Mouse (Mus musculus): ENCODE data around the gene Slc17a5. TPM values are rescaled to one million over a fixed set of nuclear protein-coding genes. Genes with fewer than 3 reads are reported as not detected.
A peak's percentile ranks its signal among the peaks of the same experiment; 100 is the strongest.
"Not testable (repeated sequence)": the region's sequence is repeated elsewhere in the genome, so short reads cannot be mapped to it uniquely, and the experiment has no call there.

The Slc17a5 gene
- polyA plus RNA-seq, 1 experiment from 2014 or later, result 19.7 TPM

DNA sequence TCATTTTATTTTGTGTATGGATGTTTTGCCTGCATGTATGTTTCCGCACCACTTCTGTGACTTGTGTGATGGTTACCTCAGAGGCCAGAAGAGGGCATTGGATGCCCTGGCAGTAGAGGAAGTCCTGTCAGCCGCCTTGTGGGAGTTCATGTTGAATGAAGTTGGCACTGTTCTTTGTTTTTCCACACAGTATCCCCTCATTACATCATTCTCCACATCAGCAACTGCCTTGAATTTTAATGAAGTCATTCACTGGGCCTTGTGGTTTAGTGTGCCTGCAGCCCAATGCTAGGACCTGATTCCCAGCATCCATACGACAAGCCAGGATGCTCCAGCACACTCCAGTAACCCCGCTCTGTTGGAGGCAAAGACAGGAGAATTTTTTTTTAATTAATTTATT is 86.6 kb downstream of the Slc17a5 start:
- Histone ChIP-seq H3K4me3 (replicated peaks) (no peak overlapping the region), H3K27me3 (no peaks in the 10 kb centered on the region), H3K9me3 (replicated peaks) (no peaks in the 10 kb centered on the region), H3K27ac (replicated peaks) (no peak overlapping the region), H3K9ac (no peak overlapping the region), H3K36me3 (no peaks in the 10 kb centered on the region), H3K4me1 (peaks cover 15% of the 10 kb centered on the region), H3K4me2 (replicated peaks) (no peak overlapping the region)
- 85% methylated on average over 4 of the region's 4 CpGs for WGBS
- no peak for ATAC-seq (ENCODE audit: insufficient number of reproducible peaks, low FRiP score, low TSS enrichment, low read depth)

DNA sequence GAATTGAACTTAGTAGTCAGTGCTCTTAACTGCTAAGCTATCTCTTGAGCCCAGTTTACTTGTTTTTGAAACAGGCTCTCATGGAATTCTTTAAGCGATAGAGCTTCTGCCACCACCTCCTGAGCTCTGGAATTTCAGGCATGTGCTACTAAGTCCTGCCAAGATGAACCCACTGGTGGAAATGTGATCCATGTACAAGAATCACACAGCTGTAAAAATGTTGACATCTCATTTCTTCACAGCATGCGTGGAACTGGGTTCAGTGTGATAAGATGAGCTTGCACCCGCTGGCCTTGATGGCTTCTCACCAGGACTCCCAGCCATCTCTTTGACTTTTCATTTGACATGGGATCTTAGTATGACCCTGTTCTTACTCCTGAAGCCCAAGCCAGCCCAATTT is 87.5 kb downstream of the Slc17a5 start:
- no peak for ATAC-seq (ENCODE audit: insufficient number of reproducible peaks, low FRiP score, low TSS enrichment, low read depth)
- WGBS, result 50% methylated on average over 3 of the region's 3 CpGs

DNA sequence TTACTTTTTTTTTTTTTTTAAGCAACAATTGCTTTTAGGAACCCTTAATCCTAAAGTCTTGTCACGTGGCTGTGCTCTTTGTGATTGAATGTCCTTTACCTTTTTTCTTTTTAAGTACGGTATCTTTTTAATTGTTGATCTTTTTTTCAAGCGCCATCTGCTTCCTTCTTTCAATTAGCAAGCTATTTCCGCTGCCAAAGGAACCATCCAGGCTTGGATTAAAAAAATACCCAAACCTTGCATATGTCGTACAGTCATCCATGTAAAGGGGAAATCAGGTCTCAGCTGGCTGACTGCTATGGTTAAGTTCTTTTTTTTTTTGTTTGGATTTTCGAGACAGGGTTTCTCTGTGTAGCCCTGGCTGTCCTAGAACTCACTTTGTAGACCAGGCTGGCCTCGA is 94.7 kb downstream of the Slc17a5 start:
- no peaks in the 10 kb centered on the region; the same call in 1 of the 2 replicates for H3K4me1 ChIP-seq
- WGBS, result 82% methylated on average over 7 of the region's 7 CpGs
- H3K4me2 ChIP-seq (replicated peaks), result no peak overlapping the region
- H3K27me3 ChIP-seq, result no peaks in the 10 kb centered on the region
- no peak overlapping the region for H3K4me3 ChIP-seq (replicated peaks)
- H3K36me3 ChIP-seq, result no peaks in the 10 kb centered on the region
- no peaks in the 10 kb centered on the region for H3K9me3 ChIP-seq (replicated peaks)
- ATAC-seq (ENCODE audit: insufficient number of reproducible peaks, low FRiP score, low TSS enrichment, low read depth), result no peak
- no peak overlapping the region for H3K9ac ChIP-seq
- no peak overlapping the region for H3K27ac ChIP-seq (replicated peaks)

More for the DNA sequence above, 87.5 kb downstream of the Slc17a5 start:
- H3K27ac ChIP-seq (replicated peaks), result no peak overlapping the region
- no peak overlapping the region for H3K9ac ChIP-seq
- H3K36me3 ChIP-seq, result no peaks in the 10 kb centered on the region
- no peak overlapping the region for H3K4me3 ChIP-seq (replicated peaks)
- peaks cover 15% of the 10 kb centered on the region for H3K4me1 ChIP-seq
- no peak overlapping the region for H3K4me2 ChIP-seq (replicated peaks)
- H3K9me3 ChIP-seq (replicated peaks), result no peaks in the 10 kb centered on the region
- no peaks in the 10 kb centered on the region for H3K27me3 ChIP-seq

DNA sequence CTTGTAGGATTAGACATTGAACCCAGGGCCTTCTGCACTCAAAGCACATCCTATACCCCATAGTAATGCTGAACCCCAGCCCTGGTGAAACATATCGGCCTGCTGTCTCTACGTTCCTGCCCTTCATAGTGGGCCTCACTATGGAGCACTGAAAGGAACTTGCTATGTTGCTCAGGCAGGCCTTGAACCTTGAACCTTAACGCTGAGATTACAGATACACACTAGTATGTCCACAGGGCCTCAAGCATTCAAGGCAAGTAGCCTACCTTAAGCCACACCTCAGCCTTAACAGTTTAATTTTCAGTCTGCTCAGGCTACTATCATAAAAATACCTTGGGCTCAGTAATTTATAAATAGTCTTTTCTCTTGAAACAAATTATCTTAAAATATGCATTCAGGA is 95.6 kb downstream of the Slc17a5 start:
- no peak for ATAC-seq (ENCODE audit: insufficient number of reproducible peaks, low FRiP score, low TSS enrichment, low read depth)
- 95% methylated on average over 3 of the region's 3 CpGs for WGBS
- Histone ChIP-seq H3K9ac (no peak overlapping the region), H3K27me3 (no peaks in the 10 kb centered on the region), H3K9me3 (replicated peaks) (no peaks in the 10 kb centered on the region), H3K4me2 (replicated peaks) (no peak overlapping the region), H3K36me3 (no peaks in the 10 kb centered on the region), H3K27ac (replicated peaks) (no peak overlapping the region), H3K4me3 (replicated peaks) (no peak overlapping the region), H3K4me1 (no peaks in the 10 kb centered on the region; the same call in 1 of the 2 replicates)

DNA sequence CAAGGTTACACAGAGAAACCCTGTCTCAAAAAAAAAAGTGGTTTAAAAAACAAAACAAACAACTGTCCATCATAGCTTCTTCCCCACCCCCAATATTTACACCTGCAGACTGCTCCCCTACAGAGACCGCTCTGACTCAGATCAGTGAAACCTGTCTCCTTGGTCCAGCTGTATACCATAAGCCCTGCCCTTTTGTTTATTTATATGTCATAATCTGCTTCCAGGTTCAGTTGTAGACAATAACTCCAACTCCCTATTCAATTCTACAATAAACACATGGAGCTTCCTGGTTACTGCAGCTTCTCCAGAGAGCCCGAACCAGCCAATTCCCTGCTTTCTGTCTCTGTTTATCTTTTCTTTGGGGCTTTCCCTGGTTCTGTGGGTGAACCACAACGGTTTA is 96.7 kb downstream of the Slc17a5 start:
- ATAC-seq (ENCODE audit: insufficient number of reproducible peaks, low FRiP score, low TSS enrichment, low read depth), result no peak
- 75% methylated on average over 3 of the region's 3 CpGs for WGBS

DNA sequence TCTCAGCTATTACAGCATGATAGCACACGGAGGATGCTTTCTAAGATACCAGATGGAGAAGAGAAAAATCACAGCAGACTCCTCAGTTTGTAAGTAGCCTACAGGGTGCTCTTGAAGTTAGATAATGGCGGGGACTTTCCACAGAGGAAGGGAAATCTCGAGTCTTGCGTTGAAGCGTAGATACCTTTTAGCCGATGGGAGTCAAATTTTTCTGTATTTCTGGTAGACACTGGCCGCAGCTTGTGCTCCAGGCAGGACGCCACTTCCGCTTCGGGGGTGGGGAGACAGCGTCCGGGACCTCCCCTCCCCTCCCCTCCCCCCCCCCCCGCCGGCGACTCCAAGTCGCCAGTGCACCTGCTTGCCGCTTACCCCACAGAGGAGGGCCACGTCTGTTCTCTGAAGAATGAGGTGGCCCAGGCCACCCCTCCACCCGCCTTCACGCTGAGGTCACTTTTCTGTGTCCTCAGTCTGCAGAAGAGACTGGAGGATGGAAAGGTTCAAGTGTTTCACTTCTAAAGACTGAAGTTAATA is 98.9 kb downstream of the Slc17a5 start, which contains the start of gene Eef1a1:
Gene Eef1a1 (minus strand): TSS at position 262 of the 531 bp plus-strand sequence.
- H3K36me3 ChIP-seq, result no peaks in the 10 kb centered on the region
- no peaks in the 10 kb centered on the region; the same call in 1 of the 2 replicates for H3K4me1 ChIP-seq
- H3K9ac ChIP-seq, result peak within 1 kb of the TSS; percentile 23; the same call in 1 of the 2 replicates
- H3K4me2 ChIP-seq (replicated peaks), result peak within 1 kb of the TSS; percentile 70
- peak within 1 kb of the TSS; percentile 48; the same call in 1 of the 2 replicates for H3K27ac ChIP-seq (replicated peaks)
- WGBS, result 2% methylated on average over 16 of the region's 20 CpGs
- no peaks in the 10 kb centered on the region for H3K9me3 ChIP-seq (replicated peaks)
- H3K27me3 ChIP-seq, result no peaks in the 10 kb centered on the region
- 0 out of 2 replicates have a peak, but pooled peaks have one; percentile 20 for ATAC-seq (ENCODE audit: insufficient number of reproducible peaks, low FRiP score, low TSS enrichment, low read depth)
- H3K4me3 ChIP-seq (replicated peaks), result peak within 1 kb of the TSS; percentile 45

More for the DNA sequence above, 96.7 kb downstream of the Slc17a5 start:
- H3K4me3 ChIP-seq (replicated peaks), result no peak overlapping the region
- no peak overlapping the region for H3K4me2 ChIP-seq (replicated peaks)
- no peak overlapping the region for H3K27ac ChIP-seq (replicated peaks)
- no peaks in the 10 kb centered on the region for H3K36me3 ChIP-seq
- H3K4me1 ChIP-seq, result no peaks in the 10 kb centered on the region; the same call in 1 of the 2 replicates
- no peaks in the 10 kb centered on the region for H3K9me3 ChIP-seq (replicated peaks)
- H3K27me3 ChIP-seq, result no peaks in the 10 kb centered on the region
- no peak overlapping the region for H3K9ac ChIP-seq

DNA sequence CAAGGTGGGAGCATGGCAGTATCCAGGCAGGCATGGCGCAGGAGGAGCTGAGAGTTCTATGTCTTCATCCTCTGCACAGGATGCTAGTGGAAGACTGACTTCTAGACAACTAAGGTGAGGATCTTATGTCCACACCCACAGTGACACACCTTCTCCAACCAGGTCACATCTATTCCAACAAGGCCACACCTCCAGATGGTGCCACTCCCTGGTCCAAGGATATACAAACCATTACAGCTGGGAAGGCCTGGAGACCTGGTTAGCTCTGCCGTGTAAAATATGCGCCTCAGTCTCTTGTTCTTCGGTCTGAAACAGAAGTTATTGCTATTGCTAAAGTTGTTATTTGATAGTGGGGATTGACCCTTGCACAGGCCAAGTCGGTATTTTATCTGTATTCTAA is 99.8 kb downstream of the Slc17a5 start:
- not testable (repeated sequence) for H3K36me3 ChIP-seq; H3K4me2 ChIP-seq (replicated peaks); H3K4me3 ChIP-seq (replicated peaks); H3K27ac ChIP-seq (replicated peaks); H3K4me1 ChIP-seq; ATAC-seq (ENCODE audit: insufficient number of reproducible peaks, low FRiP score, low TSS enrichment, low read depth); H3K27me3 ChIP-seq; H3K9me3 ChIP-seq (replicated peaks); H3K9ac ChIP-seq
- 93% methylated on average over 5 of the region's 5 CpGs for WGBS

Other genes with a start within 250 kb of the Slc17a5 start
- 10.6 and 13.5 TPM in 2 replicates for gene Gsta2, start 232.3 kb downstream of the Slc17a5 start, polyA plus RNA-seq (2015; fragmentation: Nextera tagmentation; extraction: Ambion mirVana)
- gene Dppa5a, start 219.9 kb downstream of the Slc17a5 start, polyA plus RNA-seq (2015; fragmentation: Nextera tagmentation; extraction: Ambion mirVana), result 0.49 and 0.76 TPM in 2 replicates
- gene Ooep, start 209.3 kb downstream of the Slc17a5 start, polyA plus RNA-seq (2015; fragmentation: Nextera tagmentation; extraction: Ambion mirVana), result 2.0 and 2.2 TPM in 2 replicates
- 0.20 and 0.28 TPM in 2 replicates for gene Ddx43, start 192.3 kb downstream of the Slc17a5 start, polyA plus RNA-seq (2015; fragmentation: Nextera tagmentation; extraction: Ambion mirVana)
- 2.5 and 3.3 TPM in 2 replicates for gene Cgas, start 144.8 kb downstream of the Slc17a5 start, polyA plus RNA-seq (2015; fragmentation: Nextera tagmentation; extraction: Ambion mirVana)
- gene Mto1, start 139.8 kb downstream of the Slc17a5 start, polyA plus RNA-seq (2015; fragmentation: Nextera tagmentation; extraction: Ambion mirVana), result 21.2 and 23.6 TPM in 2 replicates
- 0.88 and 1.1 TPM in 2 replicates for gene Gm17324, start 139.3 kb downstream of the Slc17a5 start, polyA plus RNA-seq (2015; fragmentation: Nextera tagmentation; extraction: Ambion mirVana)
- gene Eef1a1, start 98.9 kb downstream of the Slc17a5 start, polyA plus RNA-seq (2015; fragmentation: Nextera tagmentation; extraction: Ambion mirVana), result 5,028 and 5,329 TPM in 2 replicates
- 21.2 and 21.7 TPM in 2 replicates for gene Cd109, start 27.5 kb upstream of the Slc17a5 start, polyA plus RNA-seq (2015; fragmentation: Nextera tagmentation; extraction: Ambion mirVana)